14 mouse cellular contexts compared by ENCODE assay signal in genomic region chr9:22815093-22815458, GRCm38 (mm10).
DNase-seq lines count a peak whose midpoint lies in the region; ATAC-seq and TF ChIP-seq lines count a peak whose summit lies in the region.
"Had no signal": no experiment of that assay in that cellular context is flagged by ENCODE, and none has a peak within 500 bp of the region (broad histone marks: within the 10 kb centered on the region; RNA-seq: fewer than 3 reads in every experiment).

No protein-coding gene starts in this region.

- 41% methylated on average over 7 of the region's 7 CpGs for WGBS in heart, adult 2 months
- 42% methylated on average over 7 of the region's 7 CpGs for WGBS in liver, embryonic 13.5 days (ENCODE audit: insufficient replicate concordance)
- 30% methylated on average over 7 of the region's 7 CpGs for WGBS in limb, embryonic 11.5 days

- TF ChIP-seq EP300 in heart, adult 2 months (IDR thresholded peaks at IDR 0.05; ENCODE audit: insufficient read depth, low read depth, low read length): no peak

- DNase-seq in heart, adult 2 months: peak in 1 of 2 experiments; percentile 19
- DNase-seq in heart, postnatal 25 days (ENCODE audit: low spot score): no peak
- no peak for DNase-seq in liver, embryonic 13.5 days
- DNase-seq in liver: no peak
- DNase-seq in limb, embryonic 11.5 days (ENCODE audit: low spot score): no peak
- DNase-seq in adrenal gland, postnatal 36 days: no peak
- DNase-seq in c-Kit-positive CD71-positive TER-119-positive erythroid progenitor cells, embryonic 14.5 days (ENCODE audit: low spot score): no peak
- DNase-seq: B cell, adult 2 months; gastrocnemius, postnatal 25 days; kidney, adult 18-20 months; left cerebral cortex, postnatal 4 days had no signal

- TF ChIP-seq POLR2A in heart, adult 2 months (IDR thresholded peaks at IDR 0.05; ENCODE audit: insufficient read depth, low read depth, low read length): no peak

- no peak overlapping the region for H3K4me2 ChIP-seq in liver, embryonic 13.5 days
- H3K4me2 ChIP-seq in limb, embryonic 11.5 days (ENCODE audit: low read depth, severe bottlenecking): no peak overlapping the region
- H3K4me2 ChIP-seq: forebrain, embryonic 13.5 days; stomach, embryonic 15.5 days had no signal

- H3K4me3 ChIP-seq in heart, adult 2 months: no peak overlapping the region
- H3K4me3 ChIP-seq in liver, embryonic 13.5 days (replicated peaks): no peak overlapping the region
- no peak overlapping the region for H3K4me3 ChIP-seq in brown adipose tissue, adult 24 weeks (ENCODE audit: insufficient read depth, low read depth, low read length)
- H3K4me3 ChIP-seq in limb, embryonic 11.5 days (ENCODE audit: low read depth, low read length): no peak overlapping the region
- H3K4me3 ChIP-seq: forebrain, embryonic 13.5 days; stomach, embryonic 15.5 days had no signal

- no peaks in the 10 kb centered on the region; the same call in none of the 2 replicates for H3K36me3 ChIP-seq in heart, adult 2 months (ENCODE audit: control insufficient read depth, insufficient read depth, low read length)
- H3K36me3 ChIP-seq in liver, embryonic 13.5 days: no peaks in the 10 kb centered on the region
- no peaks in the 10 kb centered on the region for H3K36me3 ChIP-seq in limb, embryonic 11.5 days (ENCODE audit: control insufficient read depth, insufficient read depth, low read length)
- H3K36me3 ChIP-seq: stomach, embryonic 15.5 days had no signal

- no peaks in the 10 kb centered on the region for H3K79me2 ChIP-seq in heart, adult 2 months (replicated peaks; ENCODE audit: control insufficient read depth, insufficient read depth, low read length)

- H3K9me3 ChIP-seq in liver, embryonic 13.5 days (replicated peaks): no peaks in the 10 kb centered on the region
- H3K9me3 ChIP-seq in limb, embryonic 11.5 days (ENCODE audit: control insufficient read depth, low read length): no peaks in the 10 kb centered on the region
- H3K9me3 ChIP-seq: forebrain, embryonic 13.5 days; stomach, embryonic 15.5 days had no signal

- peak overlapping the region; percentile 21; the same call in 1 of the 2 replicates for H3K27ac ChIP-seq in heart, adult 2 months
- peak overlapping the region; percentile 23; the same call in 1 of the 2 replicates for H3K27ac ChIP-seq in liver, embryonic 13.5 days
- peak overlapping the region; percentile 49 for H3K27ac ChIP-seq in brown adipose tissue, adult 24 weeks (replicated peaks; ENCODE audit: low read depth, low read length)
- H3K27ac ChIP-seq in limb, embryonic 11.5 days (replicated peaks; ENCODE audit: low read depth, low read length): no peak overlapping the region
- H3K27ac ChIP-seq: forebrain, embryonic 13.5 days; stomach, embryonic 15.5 days had no signal

- no peak for ATAC-seq in liver, embryonic 13.5 days (ENCODE audit: low read depth)
- ATAC-seq in limb, embryonic 11.5 days (ENCODE audit: insufficient number of reproducible peaks, low FRiP score, low TSS enrichment, low read depth): peak; percentile 47; the same call in 1 of the 2 replicates
- ATAC-seq: forebrain, embryonic 13.5 days had no signal

- intact Hi-C loops in heart, adult 2 months (cut with DNase I): no loop called here
- intact Hi-C loops in heart, postnatal 25 days (cut with DNase I): no loop called here

- peaks cover 18% of the 10 kb centered on the region for H3K4me1 ChIP-seq in heart, adult 2 months (ENCODE audit: control insufficient read depth, insufficient read depth, low read length)
- peaks cover 44% of the 10 kb centered on the region for H3K4me1 ChIP-seq in liver, embryonic 13.5 days (replicated peaks)
- H3K4me1 ChIP-seq in brown adipose tissue, adult 24 weeks (ENCODE audit: control insufficient read depth, insufficient read depth, insufficient read length, low read length): peaks cover 33% of the 10 kb centered on the region
- H3K4me1 ChIP-seq in limb, embryonic 11.5 days (ENCODE audit: control insufficient read depth, insufficient read depth, low read length): peaks cover 8% of the 10 kb centered on the region
- H3K4me1 ChIP-seq: forebrain, embryonic 13.5 days; stomach, embryonic 15.5 days had no signal

- no peak for TF ChIP-seq CTCF in heart, adult 2 months (IDR thresholded peaks at IDR 0.05)

- no peak overlapping the region for H3K9ac ChIP-seq in heart, adult 2 months (ENCODE audit: low read depth, low read length)
- H3K9ac ChIP-seq in liver, embryonic 13.5 days: no peak overlapping the region
- H3K9ac ChIP-seq in limb, embryonic 11.5 days (ENCODE audit: low read length): peak overlapping the region; percentile 14; the same call in 1 of the 2 replicates
- H3K9ac ChIP-seq: forebrain, embryonic 13.5 days; stomach, embryonic 15.5 days had no signal

- H3K27me3 ChIP-seq in heart, adult 2 months (ENCODE audit: control insufficient read depth, insufficient read depth, low read length): no peaks in the 10 kb centered on the region
- H3K27me3 ChIP-seq in liver, embryonic 13.5 days: no peaks in the 10 kb centered on the region
- no peaks in the 10 kb centered on the region for H3K27me3 ChIP-seq in limb, embryonic 11.5 days (ENCODE audit: control insufficient read depth, insufficient read depth, low read length)
- H3K27me3 ChIP-seq: forebrain, embryonic 13.5 days; stomach, embryonic 15.5 days had no signal
